Mouse (Mus musculus) testis, adult 2 months (tissue): ENCODE measurements around the gene Zbtb43. TPM values are rescaled to one million over a fixed set of nuclear protein-coding genes. Genes with fewer than 3 reads are reported as not detected.

Experiments used
- H3K27ac ChIP-seq: fragments of 200-500 bp; 2 replicates; pipeline ENCODE4 v1.5.1; 2012; ENCODE audit warnings: low read depth, low read length; ENCODE audit not compliant: control insufficient read depth, insufficient read depth
- H3K27me3 ChIP-seq: fragments of 200-500 bp; 2 replicates; pipeline ENCODE4 v1.6.1; 2012; ENCODE audit warnings: mild to moderate bottlenecking, low read length, moderate library complexity; ENCODE audit not compliant: control insufficient read depth, insufficient read depth
- H3K36me3 ChIP-seq: fragments of 200-500 bp; 2 replicates; pipeline ENCODE4 v1.6.1; 2012; ENCODE audit warnings: mild to moderate bottlenecking, low read length; ENCODE audit not compliant: control insufficient read depth, insufficient read depth
- H3K4me1 ChIP-seq: fragments of 200-500 bp; 2 replicates; pipeline ENCODE4 v1.6.1; 2012; ENCODE audit warnings: low read length; ENCODE audit not compliant: control insufficient read depth, insufficient read depth
- H3K4me3 ChIP-seq: fragments of 200-500 bp; 2 replicates; pipeline ENCODE4 v1.5.1; 2012; ENCODE audit warnings: low read depth, mild to moderate bottlenecking, low read length, moderate library complexity, mixed read lengths; ENCODE audit not compliant: control insufficient read depth
- CTCF ChIP-seq: fragments of 200-500 bp; IDR thresholded peaks from 2 replicates; pipeline ENCODE4 v1.5.1; 2012; ENCODE audit warnings: low read depth, mild to moderate bottlenecking, inconsistent platforms, low read length, moderate library complexity; ENCODE audit not compliant: control insufficient read depth, insufficient read depth, insufficient replicate concordance
- POLR2A ChIP-seq: fragments of 200-500 bp; IDR thresholded peaks from 2 replicates; pipeline ENCODE4 v1.6.1; 2012; ENCODE audit warnings: low read depth, mild to moderate bottlenecking, inconsistent platforms, low read length, moderate library complexity; ENCODE audit not compliant: control insufficient read depth
- polyA plus RNA-seq: library from polyadenylated mRNA; depleted of rRNA; stranded (reverse); fragments of >200 nt; gene quantifications from 2 replicates; pipeline ENCODE4 v1.2.3, GENCODE M21; 2012

Zbtb43 gene
- polyA plus RNA-seq, 1 experiment: 5.4 TPM

DNA sequence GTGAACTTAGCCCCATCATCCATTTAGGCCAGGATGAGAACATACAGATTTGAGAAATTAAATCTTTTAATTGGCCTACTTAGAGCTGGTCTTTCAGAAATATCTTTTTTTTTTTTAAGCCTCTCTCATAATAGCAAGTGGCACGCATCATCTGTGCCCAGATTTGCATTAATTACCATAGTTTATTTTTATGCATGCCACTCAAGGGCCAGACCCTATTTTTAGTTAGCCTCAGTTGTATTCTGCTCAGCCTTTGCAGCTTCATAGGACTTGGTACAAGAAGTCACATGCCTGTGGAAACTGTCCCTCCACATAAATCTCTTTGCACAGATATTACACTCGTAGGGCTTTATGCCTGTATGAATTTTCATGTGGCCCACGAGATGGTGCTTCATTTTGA lies 14.9 kb downstream of the Zbtb43 start:
- Histone ChIP-seq H3K4me1 (peaks cover 8% of the 10 kb centered on the region), H3K36me3 (peaks cover 1% of the 10 kb centered on the region), H3K27ac (no peak overlapping the region), H3K4me3 (no peak overlapping the region), H3K27me3 (no peaks in the 10 kb centered on the region)
- TF ChIP-seq CTCF (no peak), POLR2A (no peak)

DNA sequence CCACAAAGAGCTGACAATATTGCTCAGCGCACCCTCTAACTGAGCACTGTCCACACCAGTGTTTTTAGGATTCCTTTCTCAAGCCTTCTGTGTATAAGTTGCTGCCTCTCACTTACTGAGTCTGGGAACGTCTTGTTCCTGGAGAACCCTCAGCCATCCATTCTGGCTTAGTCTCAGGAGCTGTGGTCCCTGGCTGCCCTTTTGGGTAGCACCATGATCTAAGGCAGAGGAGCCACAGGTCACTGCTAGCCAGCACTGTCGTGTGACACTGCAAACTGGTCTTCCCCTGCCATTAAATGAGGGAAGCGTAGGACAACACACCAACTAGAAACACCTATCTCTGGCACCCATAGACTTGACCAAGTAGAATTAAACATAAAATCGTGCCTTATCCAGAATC lies 15.6 kb downstream of the Zbtb43 start:
- Histone ChIP-seq H3K27ac (no peak overlapping the region), H3K4me3 (no peak overlapping the region), H3K4me1 (peaks cover 8% of the 10 kb centered on the region), H3K36me3 (peaks cover 1% of the 10 kb centered on the region), H3K27me3 (no peaks in the 10 kb centered on the region)
- TF ChIP-seq CTCF (no peak), POLR2A (no peak)

DNA sequence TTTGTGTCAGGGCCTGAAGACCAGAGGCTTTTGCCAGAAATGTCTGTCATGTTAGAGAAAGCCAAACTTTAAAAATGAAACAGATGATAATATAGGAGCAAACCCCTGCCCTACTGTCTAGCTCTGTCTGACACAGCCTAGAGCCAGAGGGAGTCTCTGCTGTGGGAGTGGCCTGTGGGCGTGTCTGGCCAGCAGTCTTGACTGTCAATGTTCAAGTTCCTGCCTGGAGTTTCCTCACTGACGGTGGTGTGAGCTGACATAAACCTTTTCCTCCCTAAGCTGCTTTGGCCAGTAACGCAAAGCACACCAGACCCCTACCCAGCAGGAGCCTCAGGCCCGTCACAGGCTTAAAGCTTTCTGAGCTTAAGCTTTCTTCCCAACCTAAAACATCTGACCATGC lies 16.2 kb downstream of the Zbtb43 start:
- Histone ChIP-seq H3K27me3 (no peaks in the 10 kb centered on the region), H3K4me1 (peaks cover 8% of the 10 kb centered on the region), H3K27ac (no peak overlapping the region), H3K36me3 (peaks cover 1% of the 10 kb centered on the region), H3K4me3 (no peak overlapping the region)
- TF ChIP-seq CTCF: no peak
- no peak for TF ChIP-seq POLR2A

DNA sequence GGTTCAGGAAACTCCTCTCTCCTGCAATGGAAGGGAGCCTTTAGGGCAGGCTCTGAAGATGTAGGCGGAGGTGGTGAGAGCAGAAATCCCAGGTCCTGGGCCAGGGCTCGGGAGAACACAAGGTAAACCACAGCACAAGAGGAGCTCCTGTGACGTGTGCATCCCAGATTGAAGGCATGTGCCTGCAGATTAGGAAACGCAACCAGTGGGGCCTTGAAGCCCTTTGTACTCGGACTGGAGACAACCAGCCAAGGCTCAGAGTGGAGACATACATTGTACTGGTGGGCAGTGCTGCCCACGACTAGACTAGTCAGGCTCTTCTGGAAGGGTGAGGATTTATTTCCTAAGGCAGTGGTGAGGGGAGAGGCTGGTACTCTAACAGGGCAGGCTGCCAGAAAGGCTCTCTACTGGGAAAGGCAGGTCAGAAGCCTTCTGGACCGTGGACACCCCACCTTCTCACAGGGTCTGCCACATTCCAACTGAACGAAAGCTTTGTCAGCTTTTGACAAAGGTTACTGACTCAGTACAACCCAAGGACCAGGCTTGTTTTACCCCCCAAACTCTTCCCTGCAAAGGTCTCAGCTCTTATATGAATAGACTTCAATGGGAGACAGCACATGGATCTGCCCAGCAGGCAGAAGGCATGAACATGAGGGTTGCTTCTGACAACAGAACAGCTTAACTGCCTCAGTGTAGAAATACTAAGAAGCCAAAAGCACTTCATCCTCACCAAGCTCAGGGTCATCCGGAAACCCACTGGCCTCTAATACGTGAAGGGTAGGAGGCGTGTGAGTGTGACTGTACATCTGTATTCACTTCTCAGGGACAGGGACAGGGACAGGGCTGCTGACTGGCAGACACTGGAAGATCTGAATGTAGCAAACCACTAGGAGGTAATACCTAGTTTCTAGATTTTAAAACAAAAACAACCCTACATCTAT lies 17.1 kb downstream of the Zbtb43 start:
- TF ChIP-seq CTCF (no peak), POLR2A (no peak)
- Histone ChIP-seq H3K36me3 (peaks cover 1% of the 10 kb centered on the region), H3K27me3 (no peaks in the 10 kb centered on the region), H3K4me3 (no peak overlapping the region), H3K27ac (no peak overlapping the region), H3K4me1 (peaks cover 8% of the 10 kb centered on the region)

DNA sequence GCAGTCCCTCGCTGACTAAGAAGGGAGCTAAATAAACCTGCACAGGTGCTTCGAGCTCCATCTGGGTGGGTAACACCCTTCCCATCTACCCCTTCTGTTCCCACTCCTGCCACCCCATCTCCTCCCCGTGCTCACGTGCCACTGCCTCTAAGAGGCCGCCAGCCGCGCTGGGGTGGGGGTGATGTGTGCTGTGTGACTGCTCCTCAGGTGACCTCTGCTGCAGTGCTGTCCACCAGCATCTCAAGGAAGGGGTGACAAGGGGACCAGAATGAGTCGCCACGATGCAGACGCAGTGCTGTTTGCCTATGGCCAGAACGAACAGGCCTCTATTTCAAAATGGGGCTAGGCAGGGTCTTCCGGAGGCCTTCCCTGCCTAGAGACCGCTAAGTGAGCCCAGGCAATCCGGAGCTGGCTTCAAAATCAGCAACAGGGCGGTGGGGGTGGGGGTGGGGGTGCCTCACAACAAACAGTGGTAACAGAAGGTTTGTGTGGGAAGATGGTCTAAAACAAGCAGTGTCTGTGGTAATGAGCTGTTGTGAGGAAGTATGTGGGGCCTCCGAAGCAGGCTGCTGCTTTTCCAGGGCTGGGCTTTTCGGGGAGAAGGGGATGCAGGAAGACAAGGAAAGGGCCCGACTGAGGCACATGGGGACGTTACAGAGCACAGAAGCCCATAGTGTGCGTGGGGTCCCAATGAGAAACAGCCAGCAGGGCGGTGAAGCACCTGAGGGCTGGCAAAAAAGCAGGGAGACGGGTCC lies 19.1 kb downstream of the Zbtb43 start:
- no peak for TF ChIP-seq CTCF
- no peak for TF ChIP-seq POLR2A
- Histone ChIP-seq H3K27ac (no peak overlapping the region), H3K27me3 (no peaks in the 10 kb centered on the region), H3K4me1 (peaks cover 8% of the 10 kb centered on the region), H3K4me3 (no peak overlapping the region), H3K36me3 (peaks cover 1% of the 10 kb centered on the region)

DNA sequence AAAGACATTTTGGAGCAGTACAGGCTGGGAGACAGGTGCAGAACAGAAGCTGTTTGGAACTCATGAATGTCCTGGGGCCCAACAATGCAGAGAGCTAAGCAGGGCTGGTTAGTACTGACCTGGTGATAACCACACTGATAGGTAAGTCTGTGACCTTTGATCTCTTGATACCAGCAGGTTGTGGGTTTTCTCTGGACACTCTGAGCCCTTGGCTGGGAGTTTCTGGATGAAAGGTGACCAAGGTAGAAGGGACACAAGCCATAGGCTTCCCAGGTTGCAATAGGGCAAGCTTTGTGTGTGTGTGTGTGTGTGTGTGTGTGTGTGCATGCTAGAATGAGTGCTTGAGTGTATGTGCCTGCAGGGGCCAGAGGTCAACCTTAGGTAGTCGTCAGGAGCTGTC lies 21.6 kb downstream of the Zbtb43 start:
- no peaks in the 10 kb centered on the region for H3K27me3 ChIP-seq
- H3K4me1 ChIP-seq: peaks cover 8% of the 10 kb centered on the region
- H3K36me3 ChIP-seq: no peaks in the 10 kb centered on the region
- no peak for TF ChIP-seq POLR2A
- TF ChIP-seq CTCF: no peak
- H3K4me3 ChIP-seq: no peak overlapping the region
- H3K27ac ChIP-seq: no peak overlapping the region

DNA sequence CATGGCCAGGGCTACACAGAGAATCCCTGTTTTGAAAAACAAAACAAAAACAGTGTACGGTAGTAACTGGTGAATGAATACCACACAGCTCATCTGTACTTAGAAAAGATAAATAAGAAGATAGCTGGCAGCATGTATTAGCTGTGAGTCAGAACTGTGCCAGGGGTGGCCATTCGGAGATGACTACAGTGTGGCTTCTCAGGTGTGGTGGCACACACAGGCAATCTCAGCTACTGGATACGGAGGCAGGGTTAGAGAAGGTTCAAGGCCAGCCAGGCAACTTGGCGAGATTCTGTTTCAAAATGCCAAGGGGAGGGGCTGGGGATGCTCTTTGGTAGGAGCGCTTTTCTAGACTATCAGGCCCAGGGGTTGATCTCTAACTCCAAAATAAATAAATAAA lies 22.6 kb downstream of the Zbtb43 start:
- Histone ChIP-seq H3K27ac (no peak overlapping the region), H3K36me3 (no peaks in the 10 kb centered on the region), H3K27me3 (no peaks in the 10 kb centered on the region), H3K4me1 (peaks cover 8% of the 10 kb centered on the region), H3K4me3 (no peak overlapping the region)
- TF ChIP-seq CTCF (no peak), POLR2A (no peak)
